Mouse (Mus musculus) liver, embryonic 14.5 days (tissue): ENCODE measurements around the gene Olfr1377.

Experiments
- CTCF ChIP-seq: IDR thresholded peaks from 2 replicates; pipeline ENCODE4 v1.5.1; 2016; ENCODE audit warnings: antibody characterized with exemption, low read depth, control low read depth
- EP300 ChIP-seq: IDR thresholded peaks from 2 replicates; pipeline ENCODE4 v1.6.1; 2016; ENCODE audit warnings: antibody characterized with exemption, low read depth

DNA sequence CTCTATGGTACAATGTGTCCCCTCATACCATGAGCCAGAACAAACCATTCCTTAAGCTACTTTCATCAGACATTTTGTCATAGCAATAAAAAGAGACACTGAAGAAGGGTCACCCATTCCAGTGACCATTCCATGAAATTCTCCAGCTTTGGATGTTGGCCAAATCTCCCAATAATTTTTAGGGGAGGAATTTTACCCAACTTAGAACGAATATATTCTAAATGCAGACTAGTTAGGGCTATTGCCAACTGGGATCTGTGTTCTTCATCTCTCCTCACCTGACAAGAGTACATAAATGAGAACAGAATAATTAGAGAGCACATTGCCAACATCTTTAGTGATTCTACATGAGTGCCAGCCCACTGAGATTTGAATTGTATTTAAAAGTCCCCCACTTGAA is 32.2 kb downstream of the Olfr1377 start, which contains the start of gene Olfr54:
- no peak for TF ChIP-seq EP300
- TF ChIP-seq CTCF = no peak
